Mouse (Mus musculus) brain, embryonic 14.5 days (tissue): Measurements from ENCODE around the gene Ap5s1.

Experiments
- CTCF ChIP-seq: fragments of 200-500 bp; IDR thresholded peaks from 2 replicates; pipeline ENCODE4 v1.5.1; 2012; ENCODE audit warnings: inconsistent platforms, mild to moderate bottlenecking, moderate library complexity, borderline replicate concordance; ENCODE audit not compliant: insufficient read depth, insufficient read length; ENCODE audit errors: extremely low read depth
- POLR2A ChIP-seq: fragments of 200-500 bp; IDR thresholded peaks from 2 replicates; pipeline ENCODE4 v1.6.1; 2012; ENCODE audit warnings: mild to moderate bottlenecking, inconsistent platforms, borderline replicate concordance; ENCODE audit not compliant: poor library complexity, insufficient read depth, insufficient read length, severe bottlenecking; ENCODE audit errors: extremely low read depth

DNA sequence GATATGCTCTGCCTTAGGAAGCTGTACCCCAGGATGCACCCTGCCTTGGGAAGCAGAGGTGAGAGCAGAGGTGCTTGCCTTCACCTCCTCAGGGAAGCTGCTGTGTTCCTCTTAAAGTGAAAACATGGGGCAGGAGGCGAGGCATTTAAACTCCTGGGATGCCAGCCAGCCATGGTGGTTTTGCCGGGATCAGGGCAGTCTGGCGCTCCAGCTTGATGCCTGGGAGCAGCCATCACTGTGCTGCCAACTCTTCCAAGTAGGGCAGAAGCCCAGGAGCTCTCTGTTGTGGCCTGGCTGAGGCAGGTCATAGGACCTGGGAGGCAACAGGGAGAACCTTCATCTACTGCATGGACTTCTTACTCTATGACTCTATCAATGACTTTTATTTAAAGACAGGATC lies 5.6 kb upstream of the Ap5s1 start:
- TF ChIP-seq CTCF (no peak), POLR2A (no peak)
